Mouse (Mus musculus) olfactory bulb, adult 2 months (tissue): Measurements from ENCODE around the gene Ccr7.

ENCODE experiments used
- CTCF ChIP-seq: fragments of 200-500 bp; IDR thresholded peaks from 2 replicates; pipeline ENCODE4 v1.5.1; 2012; ENCODE audit warnings: low read depth, mild to moderate bottlenecking, low read length, moderate library complexity; ENCODE audit not compliant: insufficient read depth
- POLR2A ChIP-seq: fragments of 200-500 bp; IDR thresholded peaks from 2 replicates; pipeline ENCODE4 v1.6.1; 2012; ENCODE audit warnings: mild to moderate bottlenecking, low read depth, low read length, moderate library complexity; ENCODE audit not compliant: insufficient read depth

GRCm38 (mm10) chr11:99168030-99168474 is 13.2 kb upstream of the Ccr7 start:
- TF ChIP-seq CTCF (no peak), POLR2A (no peak)
